Mouse (Mus musculus) adrenal gland, adult 8-10 months (tissue): Measurements from ENCODE around the gene Gm9944. TPM values are rescaled to one million over a fixed set of nuclear protein-coding genes. Genes with fewer than 3 reads are reported as not detected.

Source experiments
- DNase-seq: peaks from one replicate; pipeline ENCODE4 v3.0.0; 2022
- total RNA-seq, 4 experiments: library from RNA; stranded (reverse); gene quantifications; 2 replicates each; pipeline ENCODE4 v1.2.4; 2022

Gm9944 gene
- total RNA-seq, result not detected

DNA sequence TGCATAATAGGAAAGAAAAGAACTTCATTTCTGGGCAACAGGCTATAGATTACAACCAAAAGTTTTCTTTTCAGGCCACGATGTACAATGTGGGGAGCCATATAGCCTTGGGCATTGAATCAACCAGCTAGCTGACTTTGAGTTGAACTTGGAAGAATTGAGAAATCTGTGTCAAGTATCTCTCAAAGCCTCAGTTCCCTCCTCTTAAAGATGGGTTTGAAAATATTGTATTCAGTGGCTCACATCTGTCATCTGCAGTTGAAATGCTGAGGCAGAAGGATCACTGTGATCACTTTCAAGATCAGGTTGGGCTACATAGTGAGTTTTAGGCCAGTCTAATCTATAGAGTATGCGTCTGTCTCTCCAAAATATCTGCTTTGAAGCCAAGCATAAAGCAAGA is at the start of gene Gm9944:
Gm9944 (minus strand) TSS at position 101 of the 400 bp plus-strand sequence.
- no peak for DNase-seq

DNA sequence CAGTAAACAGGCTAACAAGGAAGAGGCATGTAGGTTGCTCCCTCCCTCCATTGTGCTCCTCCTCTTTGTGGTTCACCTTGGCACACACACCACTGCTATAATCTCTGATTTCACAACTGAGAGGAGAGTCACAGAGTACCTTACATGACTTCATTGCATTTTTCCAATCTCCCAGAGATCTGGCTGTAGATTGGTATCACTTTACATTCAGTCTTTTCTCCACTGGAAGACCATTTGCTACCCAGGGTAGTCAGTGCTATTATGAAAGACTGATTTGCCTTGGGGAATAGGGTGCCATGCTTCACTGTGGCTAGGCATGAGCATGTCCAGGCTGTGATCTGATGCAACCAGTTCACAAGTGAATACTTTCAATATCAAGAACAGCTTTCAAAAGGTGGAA is 40.2 kb upstream of the Gm9944 start:
- no peak for DNase-seq

- no peak for DNase-seq
These were observed 15.0 kb upstream of the Gm9944 start for GRCm38 (mm10) chr4:144468091-144468490.

GRCm38 (mm10) chr4:144465206-144465605 is 12.1 kb upstream of the Gm9944 start:
- no peak for DNase-seq

- no peak for DNase-seq
These were observed 10.5 kb upstream of the Gm9944 start, which contains the start of gene Aadacl3 for GRCm38 (mm10) chr4:144463656-144464055. Gene Aadacl3 (minus strand): TSS chr4:144463756.

DNA sequence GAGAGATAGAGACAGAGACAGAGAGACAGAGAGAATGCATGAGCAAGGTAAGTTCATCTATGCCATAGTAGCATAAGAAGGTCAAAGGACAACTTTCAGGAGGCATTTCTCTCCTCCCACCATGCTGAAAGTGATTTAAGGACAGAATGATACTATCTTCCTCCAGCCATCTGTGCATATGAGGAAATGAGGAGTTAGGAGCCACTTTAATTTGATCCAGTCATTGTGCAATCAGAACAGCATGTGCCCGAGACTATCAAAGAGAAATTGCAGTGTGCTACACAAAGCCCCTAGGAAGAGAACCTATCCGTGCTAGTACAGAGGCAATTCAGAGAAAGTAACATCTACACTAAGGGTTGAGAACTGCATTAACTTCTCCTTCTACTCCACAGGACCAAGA is 4.6 kb downstream of the Gm9944 start:
- no peak for DNase-seq

- no peak for DNase-seq
These were observed 11.5 kb downstream of the Gm9944 start for GRCm38 (mm10) chr4:144441582-144441981.

GRCm38 (mm10) chr4:144441095-144441494 is 12.0 kb downstream of the Gm9944 start:
- no peak for DNase-seq

DNA sequence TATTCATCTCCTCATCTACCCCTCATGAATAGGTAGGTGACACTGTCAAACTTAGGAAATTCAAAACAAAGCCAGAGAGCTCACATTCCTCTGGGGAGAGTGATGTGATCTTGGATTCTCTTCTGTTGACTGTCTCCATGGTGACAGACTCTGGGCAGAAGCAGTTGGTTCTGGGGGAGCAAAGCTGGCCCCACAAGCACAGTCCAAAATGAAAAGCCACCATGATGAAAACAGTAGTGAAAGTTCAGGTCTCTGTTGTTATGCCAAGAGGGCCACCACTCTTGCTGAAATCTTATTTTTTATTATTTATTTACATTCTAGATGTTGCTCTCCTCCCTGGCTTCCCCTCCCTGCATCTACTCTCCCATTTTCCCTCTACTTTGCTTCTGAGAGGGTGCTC is 14.4 kb downstream of the Gm9944 start, which contains the start of gene 1700012P22Rik:
1700012P22Rik (minus strand) TSS at position 101 of the 400 bp plus-strand sequence.
- DNase-seq, result no peak

DNA sequence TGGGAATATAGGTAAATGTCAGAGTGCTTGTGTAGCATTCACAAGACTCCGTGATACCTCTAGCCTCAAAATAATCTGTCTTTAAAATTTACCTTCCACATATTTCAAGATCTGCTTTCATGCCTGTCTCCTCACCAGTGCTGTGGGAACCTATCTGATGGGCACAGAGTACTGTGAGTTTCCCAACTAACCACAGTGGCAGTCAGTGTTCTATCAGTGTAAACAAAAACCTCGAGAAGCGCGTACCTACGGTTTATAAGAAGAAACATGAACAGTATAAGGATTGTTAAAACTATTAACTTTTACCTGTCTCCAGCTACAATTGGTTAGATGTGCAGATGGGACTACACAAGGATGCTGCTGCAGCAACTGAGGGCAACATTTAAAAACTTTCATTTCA is 19.9 kb downstream of the Gm9944 start:
- no peak for DNase-seq

- no peak for DNase-seq
These were observed 22.4 kb downstream of the Gm9944 start for GRCm38 (mm10) chr4:144430723-144431122.

GRCm38 (mm10) chr4:144428868-144429267 is 24.2 kb downstream of the Gm9944 start:
- DNase-seq, result no peak

- DNase-seq, result no peak
These were observed 28.5 kb downstream of the Gm9944 start for GRCm38 (mm10) chr4:144424590-144424989.

- no peak for DNase-seq
These were observed 32.5 kb downstream of the Gm9944 start for GRCm38 (mm10) chr4:144420644-144421043.

- DNase-seq, result no peak
These were observed 44.8 kb downstream of the Gm9944 start, which contains the start of gene Pramef12 for GRCm38 (mm10) chr4:144408290-144408689. Gene Pramef12 (minus strand): TSS chr4:144408464.

DNA sequence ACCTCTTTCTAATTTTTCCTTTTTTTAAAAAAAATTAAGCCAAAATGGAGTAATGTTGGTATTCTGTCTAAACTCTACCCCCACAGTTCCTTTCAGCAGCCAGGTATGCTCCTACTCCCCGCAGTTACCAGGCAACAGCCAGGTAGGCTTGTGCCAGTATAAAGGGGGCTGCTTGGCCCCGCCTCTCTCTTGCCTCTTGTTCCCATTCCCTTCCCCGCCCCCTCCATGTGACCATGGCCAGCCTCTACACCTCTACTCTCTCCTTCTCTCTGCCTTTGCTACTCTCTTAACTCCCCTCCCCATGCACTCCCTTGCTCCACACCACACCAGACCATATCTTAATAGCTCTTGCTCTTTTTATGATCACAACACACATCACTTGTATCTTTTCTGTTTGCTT is 46.9 kb downstream of the Gm9944 start:
- no peak for DNase-seq

- no peak for DNase-seq
These were observed 48.5 kb downstream of the Gm9944 start for GRCm38 (mm10) chr4:144404456-144405086.

Other genes with a start within 250 kb of the Gm9944 start
- not detected for gene C87977, start 240.0 kb downstream of the Gm9944 start, total RNA-seq
- not detected for gene Pramel5, start 172.8 kb downstream of the Gm9944 start, total RNA-seq
- not detected for gene Gm13128, start 123.1 kb downstream of the Gm9944 start, total RNA-seq
- gene Gm13119, start 95.4 kb downstream of the Gm9944 start, total RNA-seq, result not detected
- not detected for gene Pramef20, start 75.4 kb downstream of the Gm9944 start, total RNA-seq
- gene Pramef12, start 44.9 kb downstream of the Gm9944 start, total RNA-seq, result not detected
- gene 1700012P22Rik, start 14.5 kb downstream of the Gm9944 start, total RNA-seq, result not detected
- gene Aadacl3, start 10.4 kb upstream of the Gm9944 start, total RNA-seq, result not detected
- not detected for gene 9430007A20Rik, start 66.5 kb upstream of the Gm9944 start, total RNA-seq
- not detected for gene Gm13124, start 111.8 kb upstream of the Gm9944 start, total RNA-seq
- gene Aadacl4, start 160.4 kb upstream of the Gm9944 start, total RNA-seq, result not detected
- not detected for gene Gm436, start 233.1 kb upstream of the Gm9944 start, total RNA-seq